Mouse (Mus musculus) layer of hippocampus, adult 9-11 months (tissue): Measurements from ENCODE around the gene Nop2.
A peak's percentile ranks its signal among the peaks of the same experiment; 100 is the strongest.
"Not testable (repeated sequence)": the region's sequence is repeated elsewhere in the genome, so short reads cannot be mapped to it uniquely, and the experiment has no call there.

Experiments used
- DNase-seq: peaks from one replicate; pipeline ENCODE4 v3.0.0; 2022

Nop2 gene

GRCm38 (mm10) chr6:125155262-125155661 is 23.6 kb downstream of the Nop2 start:
- DNase-seq = no peak

- no peak for DNase-seq
Measured at GRCm38 (mm10) chr6:125156491-125156890, 24.8 kb downstream of the Nop2 start.

GRCm38 (mm10) chr6:125156903-125157614 is 25.4 kb downstream of the Nop2 start:
- DNase-seq = no peak

DNA sequence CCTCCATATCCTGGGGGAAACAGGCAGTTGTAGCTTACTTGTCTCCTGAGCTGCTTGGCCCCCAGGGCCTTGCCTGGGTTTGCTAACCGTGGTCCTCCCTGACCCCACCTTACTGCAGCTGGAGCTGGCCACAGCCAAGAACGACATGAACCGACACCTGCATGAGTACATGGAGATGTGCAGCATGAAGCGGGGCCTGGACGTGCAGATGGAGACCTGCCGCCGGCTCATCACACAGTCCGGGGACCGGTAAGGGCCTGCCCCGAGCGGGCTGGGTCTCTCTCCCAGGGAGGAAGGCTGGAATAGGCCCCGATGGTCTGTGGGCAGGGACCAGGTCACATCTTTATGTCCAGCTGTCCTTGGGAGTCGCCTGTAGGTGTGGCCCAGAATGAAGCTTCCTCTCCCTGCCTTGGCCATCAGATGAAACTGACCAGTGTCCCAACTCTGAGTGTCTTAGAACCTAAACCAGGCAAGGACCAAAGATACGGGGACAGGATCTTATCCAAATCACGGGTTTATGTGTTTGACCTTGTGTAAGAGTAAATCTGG is 27.3 kb downstream of the Nop2 start:
- DNase-seq = no peak

- no peak for DNase-seq
Measured at GRCm38 (mm10) chr6:125159773-125160557, 28.3 kb downstream of the Nop2 start.

GRCm38 (mm10) chr6:125160558-125160853 is 28.8 kb downstream of the Nop2 start:
- no peak for DNase-seq

DNA sequence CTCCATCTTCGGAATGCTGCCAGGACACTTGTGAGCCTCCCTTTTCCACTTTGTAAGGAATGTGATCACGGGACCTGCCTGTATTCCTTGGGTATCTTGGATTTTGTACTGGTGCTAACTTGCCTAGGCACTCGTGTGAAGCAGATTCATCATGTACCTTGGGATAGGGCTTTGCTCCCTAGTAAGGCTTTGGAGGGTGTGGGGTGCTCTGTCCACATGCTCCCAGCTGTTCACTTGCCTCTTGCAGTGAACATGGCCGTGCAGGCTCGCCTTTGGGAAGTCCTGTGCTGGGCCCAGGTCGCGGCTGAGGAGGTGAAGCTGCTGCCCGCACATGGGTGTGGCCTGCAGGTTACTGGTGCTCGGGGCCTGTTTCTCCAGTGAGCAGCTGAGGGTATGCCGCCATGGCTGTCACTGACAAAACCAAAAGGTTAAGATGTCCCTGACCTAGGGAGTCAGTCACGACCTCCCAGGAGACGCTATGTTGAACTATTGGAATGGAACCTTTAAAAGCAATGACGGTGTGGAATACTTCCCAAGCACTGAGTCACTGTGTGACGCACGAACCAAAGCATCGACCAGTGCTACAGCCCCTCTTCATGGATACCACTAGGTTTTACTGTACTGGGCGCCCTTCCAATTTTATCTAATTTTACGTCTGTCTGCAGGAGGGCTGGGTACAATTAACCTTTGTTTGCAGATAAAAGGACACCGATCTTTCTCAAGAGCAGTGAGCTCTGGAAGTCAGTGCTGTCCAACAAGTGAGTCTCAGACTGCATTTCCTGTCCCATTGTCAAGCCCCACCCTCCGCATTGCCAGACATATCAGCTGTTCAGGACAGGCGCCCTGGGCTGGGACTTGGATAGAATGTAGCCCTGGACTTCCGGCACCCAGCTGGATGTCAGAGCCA is 29.4 kb downstream of the Nop2 start:
- no peak for DNase-seq

DNA sequence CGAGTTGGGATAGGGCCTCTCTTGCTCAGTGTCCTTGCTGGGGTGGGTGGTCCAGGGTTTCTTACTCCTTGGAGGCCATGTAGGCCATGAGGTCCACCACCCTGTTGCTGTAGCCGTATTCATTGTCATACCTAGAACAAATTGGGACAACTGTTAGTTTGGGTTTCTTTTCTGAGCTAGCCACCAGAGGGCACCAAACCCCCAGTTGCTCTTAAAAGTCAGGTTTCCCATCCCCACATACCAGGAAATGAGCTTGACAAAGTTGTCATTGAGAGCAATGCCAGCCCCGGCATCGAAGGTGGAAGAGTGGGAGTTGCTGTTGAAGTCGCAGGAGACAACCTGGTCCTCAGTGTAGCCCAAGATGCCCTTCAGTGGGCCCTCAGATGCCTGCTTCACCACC is 30.3 kb downstream of the Nop2 start:
- DNase-seq = not testable (repeated sequence)

- not testable (repeated sequence) for DNase-seq
Measured at GRCm38 (mm10) chr6:125162615-125163305, 31.1 kb downstream of the Nop2 start.

- no peak for DNase-seq
Measured at GRCm38 (mm10) chr6:125163801-125164657, 32.3 kb downstream of the Nop2 start.

GRCm38 (mm10) chr6:125164672-125165327 is 33.1 kb downstream of the Nop2 start:
- no peak for DNase-seq

- peak; percentile 99 for DNase-seq
Measured at GRCm38 (mm10) chr6:125165328-125165891, 33.7 kb downstream of the Nop2 start.

DNA sequence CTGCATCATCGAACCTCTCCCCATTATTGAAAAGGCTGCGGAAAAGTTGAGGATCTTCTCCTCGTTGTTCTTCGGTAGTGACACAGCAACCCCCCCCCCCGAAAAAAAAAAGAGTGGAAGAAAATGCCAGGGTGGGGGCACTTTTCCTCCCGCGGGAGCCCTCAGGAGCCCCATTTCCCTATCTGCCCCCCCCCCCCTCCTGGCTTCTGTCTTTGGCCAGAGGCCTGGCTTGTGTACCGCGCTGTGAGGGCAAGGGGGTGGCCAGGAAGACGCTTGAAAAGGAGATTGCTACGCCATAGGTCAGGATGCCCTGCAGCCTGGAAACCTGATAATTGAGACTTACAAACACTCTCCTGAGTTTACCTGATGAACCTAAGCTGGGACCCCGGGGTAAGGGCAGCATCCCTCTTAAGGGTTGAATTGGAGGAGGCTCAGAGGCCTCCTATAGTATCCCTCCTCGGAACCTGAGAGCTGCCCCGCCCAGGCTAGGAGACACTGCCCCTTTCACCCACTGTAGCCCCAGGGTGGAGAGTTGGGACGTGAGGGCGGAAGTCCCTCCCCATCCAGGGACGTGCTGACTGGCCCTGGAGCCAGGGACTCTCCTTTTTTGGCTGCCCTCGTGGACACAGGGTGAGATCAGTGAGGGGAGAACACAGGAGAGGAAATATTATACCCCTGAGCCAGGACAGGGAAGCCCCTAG is 34.5 kb downstream of the Nop2 start, which contains the start of gene Gapdh:
Gapdh (minus strand) TSS at position 417 of the 701 bp plus-strand sequence.
- no peak for DNase-seq

GRCm38 (mm10) chr6:125166861-125167650 is 35.3 kb downstream of the Nop2 start:
- DNase-seq = no peak

- no peak for DNase-seq
Measured at GRCm38 (mm10) chr6:125168086-125168485, 36.4 kb downstream of the Nop2 start.

DNA sequence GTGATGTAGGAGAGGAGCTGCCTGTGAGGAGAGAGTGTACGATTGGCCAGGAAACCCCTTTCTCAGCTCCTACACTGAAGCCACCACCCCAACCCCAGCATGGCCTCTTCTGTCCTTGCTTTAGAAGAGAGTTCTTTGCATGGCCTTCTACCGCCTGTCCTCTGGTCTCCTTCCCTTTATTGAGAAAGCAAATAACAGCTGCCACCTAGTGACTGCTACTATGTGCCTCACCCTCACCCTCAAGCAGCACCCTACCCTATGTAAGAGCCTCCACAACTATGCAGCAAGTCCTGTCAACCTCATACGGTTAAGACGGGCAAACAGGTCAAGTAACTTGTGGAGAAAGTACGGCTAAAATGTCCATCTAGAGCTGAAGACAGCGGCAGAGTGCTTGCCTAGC is 38.5 kb downstream of the Nop2 start:
- no peak for DNase-seq

DNA sequence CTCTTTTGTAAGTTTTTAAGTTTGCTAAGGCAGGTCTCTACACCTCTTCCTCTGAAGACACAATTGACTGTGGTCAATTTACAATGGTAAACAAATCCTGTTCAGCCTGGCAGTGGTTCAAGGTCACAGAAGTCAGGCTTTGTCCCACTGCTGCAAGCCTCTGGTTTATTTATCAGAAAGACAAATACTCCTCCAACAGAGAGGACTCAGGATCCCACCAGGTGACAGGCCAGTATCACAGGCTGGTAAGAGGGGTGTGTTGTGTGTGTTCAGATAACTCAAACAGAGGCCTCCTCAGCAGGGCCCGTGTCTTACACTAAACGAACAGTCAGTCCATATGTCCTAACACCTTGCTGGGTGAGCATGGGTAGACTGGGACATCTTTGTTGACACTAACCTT is 40.8 kb downstream of the Nop2 start:
- DNase-seq = no peak

DNA sequence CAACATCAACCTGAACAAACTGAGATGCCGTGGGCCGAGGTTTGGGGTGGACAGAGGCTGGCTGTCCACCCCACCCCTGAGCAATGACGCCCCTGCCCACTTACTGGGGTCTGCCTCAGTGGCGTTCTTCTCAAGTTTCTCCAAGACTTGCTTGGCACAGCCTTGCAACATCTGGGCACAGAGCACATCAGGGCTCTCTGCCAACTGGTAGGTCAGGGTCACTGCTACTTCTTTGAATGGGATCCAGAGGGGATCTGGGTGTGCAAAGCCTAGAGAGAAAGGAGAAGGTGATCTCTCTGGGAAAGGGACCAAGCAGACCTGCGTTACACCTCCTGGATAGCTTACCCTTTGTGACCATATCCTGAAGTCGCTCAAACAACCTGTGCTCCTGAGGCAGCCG is 41.5 kb downstream of the Nop2 start:
- no peak for DNase-seq

- DNase-seq = no peak
Measured at GRCm38 (mm10) chr6:125175469-125175868, 43.8 kb downstream of the Nop2 start.
